Mouse (Mus musculus) effector memory CD4-positive, alpha-beta T cell, adult 5 months (primary cell): ENCODE data around the gene Gm28635. TPM values are rescaled to one million over a fixed set of nuclear protein-coding genes. Genes with fewer than 3 reads are reported as not detected.

Experiments
- polyA plus RNA-seq: library from polyadenylated mRNA; unstranded; fragments of 100-300 nt; shearing (Covaris generic); gene quantifications from one replicate; pipeline ENCODE4 v1.2.1, GENCODE M21; 2017

Gene Gm28635
- not detected for polyA plus RNA-seq

GRCm38 (mm10) chr2:84677968-84678880, at the start of gene Gm28635, which contains the start of gene Med19:
Gene Gm28635 (minus strand): TSS chr2:84678041.
Gene Med19 (plus strand): TSS chr2:84678402.

GRCm38 (mm10) chr2:84727172-84727858, 49.5 kb upstream of the Gm28635 start, which contains the start of gene Clp1:
Gene Clp1 (minus strand): TSS chr2:84727350.

GRCm38 (mm10) chr2:84714811-84715561, 37.1 kb upstream of the Gm28635 start, which contains the start of gene Zdhhc5:
Gene Zdhhc5 (minus strand): TSS chr2:84715180.

GRCm38 (mm10) chr2:84679016-84679415, 1.2 kb upstream of the Gm28635 start, which contains the start of gene Tmx2:
Gene Tmx2 (minus strand): TSS chr2:84679140.

GRCm38 (mm10) chr2:84670569-84670933, 7.3 kb downstream of the Gm28635 start, which contains the start of gene Selenoh:
Gene Selenoh (minus strand): TSS chr2:84670770.

GRCm38 (mm10) chr2:84658806-84659205, 19.0 kb downstream of the Gm28635 start, which contains the start of gene Btbd18:
Gene Btbd18 (plus strand): TSS chr2:84659079.

GRCm38 (mm10) chr2:84650464-84651195, 27.2 kb downstream of the Gm28635 start, which contains the start of gene Ctnnd1:
Gene Ctnnd1 (minus strand): TSS chr2:84650765.

Other genes with a start within 250 kb of the Gm28635 start
- 3.7 TPM for gene Tfpi, start 201.3 kb downstream of the Gm28635 start, polyA plus RNA-seq
- gene Ctnnd1, start 27.3 kb downstream of the Gm28635 start, polyA plus RNA-seq = 0.29 TPM
- gene Btbd18, start 19.0 kb downstream of the Gm28635 start, polyA plus RNA-seq = not detected
- 49.8 TPM for gene Selenoh, start 7.3 kb downstream of the Gm28635 start, polyA plus RNA-seq
- gene Med19, start 361 bp upstream of the Gm28635 start, polyA plus RNA-seq = 14.3 TPM
- gene Tmx2, start 1.1 kb upstream of the Gm28635 start, polyA plus RNA-seq = 45.2 TPM
- 50.4 TPM for gene Zdhhc5, start 37.1 kb upstream of the Gm28635 start, polyA plus RNA-seq
- 75.6 TPM for gene Clp1, start 49.3 kb upstream of the Gm28635 start, polyA plus RNA-seq
- 1.5 TPM for gene Ypel4, start 56.0 kb upstream of the Gm28635 start, polyA plus RNA-seq
- not detected for gene Gm19426, start 65.6 kb upstream of the Gm28635 start, polyA plus RNA-seq
- not detected for gene Serping1, start 97.4 kb upstream of the Gm28635 start, polyA plus RNA-seq
- gene Ube2l6, start 120.8 kb upstream of the Gm28635 start, polyA plus RNA-seq = 3.2 TPM
- not detected for gene Smtnl1, start 144.6 kb upstream of the Gm28635 start, polyA plus RNA-seq
- gene Timm10, start 149.0 kb upstream of the Gm28635 start, polyA plus RNA-seq = 13.5 TPM
- 11.1 TPM for gene Slc43a1, start 160.8 kb upstream of the Gm28635 start, polyA plus RNA-seq
- not detected for gene Rtn4rl2, start 208.7 kb upstream of the Gm28635 start, polyA plus RNA-seq